Mouse (Mus musculus): ENCODE data around the gene Plcb4.

Plcb4 gene

DNA sequence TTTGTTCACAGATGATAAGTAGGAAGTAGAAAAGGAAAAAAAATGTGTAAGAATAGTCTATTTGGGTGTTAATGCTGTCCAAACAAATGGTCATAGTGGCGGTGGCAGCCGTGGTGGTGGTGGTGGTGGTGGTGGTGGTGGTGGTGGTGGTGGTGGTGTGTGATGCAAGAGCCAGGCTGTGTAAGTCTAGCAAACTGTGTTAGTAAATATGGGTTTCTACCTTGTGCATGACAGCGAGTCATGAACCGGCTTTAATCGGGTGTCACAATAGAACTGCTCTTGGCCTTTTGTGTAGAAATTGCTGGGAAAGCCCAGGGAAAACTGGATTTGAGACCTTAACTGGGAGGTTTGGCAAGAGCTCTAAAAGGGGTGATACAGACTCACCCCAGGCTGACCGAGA, 188.9 kb downstream of the Plcb4 start:
- intact Hi-C loops (cut with DNase I), result no loop called here

DNA sequence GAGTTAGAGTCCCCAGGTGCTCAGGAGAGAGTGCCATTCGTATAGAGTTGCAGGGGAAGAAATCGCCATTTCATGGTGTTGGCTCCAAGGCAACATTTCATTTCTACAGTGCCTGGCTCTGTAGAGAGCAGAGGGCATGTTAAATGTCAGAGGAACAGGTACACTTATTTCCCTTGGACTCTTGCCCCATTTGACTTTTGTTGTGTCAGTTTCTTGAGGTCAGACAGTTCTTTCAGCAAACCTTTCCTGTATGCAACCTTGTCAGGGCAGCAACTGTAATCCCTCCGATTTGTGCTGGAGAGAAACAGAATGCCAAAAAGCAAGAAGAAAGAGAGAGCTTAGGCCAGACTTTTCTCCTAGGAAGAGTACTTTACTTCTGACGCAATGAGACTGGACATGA, 189.4 kb downstream of the Plcb4 start:
- intact Hi-C loops (cut with DNase I), result no loop called here

DNA sequence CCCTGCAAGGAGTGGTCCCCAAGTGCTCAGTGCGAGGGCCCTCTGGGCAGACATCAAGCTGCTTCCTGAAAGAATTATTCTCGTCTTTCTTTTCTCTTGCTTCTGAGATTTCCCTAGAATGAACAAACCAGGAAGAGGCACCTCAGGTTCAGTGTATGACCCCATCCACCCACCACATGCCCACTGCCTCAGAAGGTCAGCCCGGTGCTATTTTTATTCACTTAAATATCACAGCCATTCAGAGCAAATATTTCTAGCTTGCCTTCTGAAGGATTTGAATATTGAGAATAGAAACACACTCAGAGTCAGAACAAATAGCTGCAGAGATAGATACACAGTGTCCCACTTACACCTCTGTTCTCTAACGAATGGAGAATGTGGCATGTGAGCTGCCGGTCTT, 193.2 kb downstream of the Plcb4 start:
- intact Hi-C loops (cut with DNase I), result no loop called here

DNA sequence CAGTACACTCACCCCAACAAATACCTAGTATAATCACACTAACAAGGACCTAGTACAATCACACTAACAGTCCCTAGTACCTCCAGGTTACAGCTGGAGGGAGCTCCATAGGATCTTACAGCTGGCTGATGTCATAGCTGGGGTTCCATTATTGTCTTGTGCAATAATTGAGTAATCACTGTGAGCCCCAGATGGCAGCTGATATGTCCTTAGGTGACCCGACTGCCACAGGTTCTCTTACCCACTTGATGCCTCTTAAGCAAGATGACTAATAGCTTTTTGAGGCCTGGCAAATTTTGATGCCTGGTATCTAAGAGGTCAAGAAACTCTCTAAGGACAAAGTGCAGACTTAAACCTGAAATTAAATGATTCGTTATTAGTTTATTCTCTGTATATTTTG, 194.3 kb downstream of the Plcb4 start:
- intact Hi-C loops (cut with DNase I), result no loop called here

DNA sequence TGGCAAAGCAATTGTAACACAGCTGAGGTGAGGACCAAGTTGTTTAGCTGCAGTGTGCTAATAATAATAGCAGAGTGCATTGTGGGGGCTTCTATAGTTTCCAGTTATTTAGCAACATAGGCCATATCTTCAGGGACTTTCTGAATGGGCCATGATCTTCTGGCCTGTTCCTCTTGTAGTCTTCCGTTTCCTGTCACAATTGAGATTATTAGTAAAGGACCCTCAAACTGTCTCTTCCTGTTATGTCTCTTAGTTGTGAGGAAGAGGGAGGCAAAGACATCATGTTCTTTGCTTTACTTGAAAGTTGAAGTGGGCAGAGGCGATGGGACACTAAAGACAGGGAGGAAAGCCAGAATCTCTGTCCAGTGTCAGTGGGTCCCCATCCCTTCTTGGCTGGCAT, 195.2 kb downstream of the Plcb4 start:
- intact Hi-C loops (cut with DNase I), result no loop called here

DNA sequence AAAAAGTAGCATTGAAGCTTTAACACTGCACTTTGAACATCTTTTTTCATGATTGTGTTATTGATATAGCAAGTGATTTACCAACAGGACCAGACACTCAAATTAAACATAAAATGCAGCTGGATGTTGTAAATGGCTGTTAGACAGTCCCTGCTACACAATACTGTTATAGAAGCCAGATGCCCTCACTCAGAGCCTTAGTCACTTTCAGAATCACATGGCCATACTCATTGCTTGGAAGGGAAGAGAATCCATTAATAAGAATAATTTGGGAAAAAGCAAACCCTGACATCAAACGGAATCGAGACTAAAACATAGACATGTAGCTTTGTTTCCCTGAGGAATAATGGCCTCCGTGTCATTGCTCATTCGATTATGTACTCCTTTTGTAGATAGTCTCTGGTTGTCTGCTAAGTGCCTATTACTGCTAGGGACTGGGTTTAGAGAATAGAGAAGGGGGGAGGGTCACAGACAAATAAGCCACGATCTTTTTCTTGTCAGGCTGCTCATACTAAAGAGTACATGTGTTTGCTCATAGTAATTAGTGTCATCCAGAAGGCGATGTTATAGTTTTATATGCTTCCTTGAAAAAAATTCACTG, 197.2 kb downstream of the Plcb4 start:
- intact Hi-C loops (cut with DNase I), result no loop called here

DNA sequence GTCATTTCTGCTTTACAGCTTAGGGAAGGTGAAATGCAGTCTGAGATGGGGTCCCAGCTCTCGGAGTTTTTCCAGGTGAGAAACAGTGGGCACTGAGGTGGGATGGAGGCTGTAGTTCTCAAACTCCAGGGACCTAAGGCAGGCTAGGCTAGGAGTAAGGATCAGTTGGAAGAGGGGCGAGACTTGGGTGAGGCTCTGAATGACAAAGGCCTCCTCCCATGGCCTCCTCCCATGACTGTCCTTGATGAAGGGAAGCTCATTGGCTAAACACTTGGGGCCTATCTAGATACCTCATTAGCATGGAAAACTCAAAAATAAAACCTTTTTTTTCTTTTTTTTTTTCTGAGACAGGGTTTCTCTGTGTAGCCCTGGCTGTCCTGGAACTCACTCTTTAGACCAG, 198.0 kb downstream of the Plcb4 start:
- intact Hi-C loops (cut with DNase I), result no loop called here

DNA sequence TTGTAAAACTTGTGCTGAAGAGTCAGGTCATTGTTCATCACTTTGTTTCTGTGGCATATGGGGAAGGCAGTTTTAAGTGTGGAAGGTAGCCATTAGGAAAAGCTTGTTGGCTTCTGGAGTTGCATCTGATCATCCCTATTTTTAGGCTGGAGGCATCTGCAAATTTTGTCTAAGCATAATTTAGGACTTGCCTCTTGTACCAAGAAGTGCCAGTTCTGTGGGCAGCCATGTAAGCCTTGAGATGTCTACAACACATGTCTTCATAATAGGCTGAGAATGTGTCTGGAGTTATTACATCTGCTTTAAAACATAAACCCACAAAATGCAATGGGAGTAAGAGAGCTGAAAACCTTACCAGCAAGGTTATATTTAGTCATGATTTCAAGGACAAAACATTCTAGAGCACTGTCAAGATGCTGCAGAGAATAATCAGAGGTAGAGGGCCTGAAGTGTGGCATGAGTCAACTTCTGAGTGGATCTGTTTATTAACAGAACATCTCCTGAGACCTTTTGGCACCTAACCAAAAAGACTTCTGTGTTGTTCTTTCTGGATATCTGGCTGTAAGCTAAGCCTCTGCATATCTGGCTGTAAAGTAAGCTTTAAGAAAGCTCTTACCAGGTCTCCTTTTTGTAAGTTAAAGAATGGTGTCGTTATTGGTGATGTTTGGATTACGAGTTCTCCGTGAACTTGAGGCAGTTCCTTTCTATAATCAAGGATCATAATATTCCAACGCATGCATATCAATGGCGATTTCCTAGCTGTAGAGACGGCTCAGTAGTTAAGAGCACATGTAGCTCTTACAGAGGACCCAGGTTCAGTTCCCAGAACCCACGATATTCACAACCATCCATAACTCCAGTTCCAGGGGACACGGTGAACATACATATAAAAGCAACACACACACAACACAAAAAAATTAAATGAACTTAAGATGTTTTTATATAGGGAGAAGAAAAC, 203.0 kb downstream of the Plcb4 start:
- intact Hi-C loops (cut with DNase I), result no loop called here

DNA sequence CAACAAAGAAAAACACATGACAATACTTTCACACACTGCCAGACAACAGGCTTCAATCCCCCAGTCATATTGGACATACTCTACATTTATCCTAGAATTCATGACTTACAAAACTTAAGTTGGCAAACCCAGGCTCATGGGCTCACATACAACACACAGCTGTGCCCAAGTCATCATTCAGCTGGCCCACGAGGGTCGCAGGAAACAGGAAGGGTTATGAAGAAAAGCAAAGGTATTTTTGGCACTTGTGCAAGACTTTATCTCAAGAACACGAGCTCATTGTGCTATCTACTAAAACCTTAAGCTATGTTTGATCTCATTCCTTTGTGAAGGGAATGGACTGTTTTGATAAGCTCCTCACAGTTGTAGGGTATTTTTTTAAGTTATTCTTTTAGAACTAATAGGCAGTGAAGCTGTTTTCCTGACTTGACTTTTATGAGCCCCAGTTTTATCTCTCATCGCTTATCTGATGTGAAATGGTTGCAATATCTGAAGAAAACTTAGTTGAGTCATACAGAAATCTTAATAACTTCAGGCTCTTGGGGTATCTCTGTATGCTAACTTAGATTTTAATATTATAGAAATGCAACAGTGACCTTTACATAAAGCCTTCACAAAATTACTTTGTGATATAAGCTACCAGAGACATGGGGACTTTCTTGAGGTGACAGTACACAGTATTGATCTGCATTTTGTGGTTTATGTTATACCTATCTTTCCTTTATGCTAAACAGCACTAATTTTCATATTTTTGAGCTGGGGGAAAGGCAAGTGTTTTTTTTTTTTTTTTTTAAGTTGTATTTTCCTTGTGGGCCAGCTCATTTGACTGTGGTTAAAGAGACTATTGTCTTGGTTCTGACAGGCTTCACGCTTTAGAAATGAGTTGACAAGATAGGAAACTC, 203.9 kb downstream of the Plcb4 start:
- intact Hi-C loops (cut with DNase I), result no loop called here

DNA sequence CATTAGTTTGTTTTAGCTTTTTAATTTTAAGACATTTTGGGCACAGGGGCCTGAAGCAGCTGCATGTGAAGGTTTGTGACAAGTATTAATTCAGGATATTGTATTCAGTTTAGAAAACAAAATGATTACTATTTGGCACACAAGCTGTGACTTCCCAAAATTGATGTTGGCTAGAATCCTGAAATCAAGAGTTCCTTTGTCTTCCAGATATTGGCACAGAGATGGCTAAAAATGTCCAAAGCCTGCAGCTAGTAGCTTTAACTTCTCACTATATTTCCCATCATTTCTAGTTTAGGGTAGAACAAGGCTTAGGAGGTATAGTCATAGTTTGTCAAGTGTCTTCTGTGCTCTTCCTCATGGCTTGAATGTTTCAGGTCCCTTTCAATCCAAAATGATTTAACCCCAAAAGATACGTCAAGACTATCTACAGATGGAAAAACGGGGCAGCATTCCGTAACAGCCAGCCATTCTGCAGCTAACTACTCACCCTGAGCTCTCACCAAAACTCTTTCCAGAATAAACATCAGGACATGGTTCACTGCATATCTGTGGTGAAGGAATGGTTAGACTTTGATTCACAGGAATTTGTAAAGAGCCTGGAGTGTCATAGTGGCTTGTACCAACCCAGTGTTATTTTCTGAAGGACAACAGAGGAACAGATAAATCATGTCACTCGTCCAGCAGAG, 204.7 kb downstream of the Plcb4 start:
- intact Hi-C loops (cut with DNase I), result no loop called here

DNA sequence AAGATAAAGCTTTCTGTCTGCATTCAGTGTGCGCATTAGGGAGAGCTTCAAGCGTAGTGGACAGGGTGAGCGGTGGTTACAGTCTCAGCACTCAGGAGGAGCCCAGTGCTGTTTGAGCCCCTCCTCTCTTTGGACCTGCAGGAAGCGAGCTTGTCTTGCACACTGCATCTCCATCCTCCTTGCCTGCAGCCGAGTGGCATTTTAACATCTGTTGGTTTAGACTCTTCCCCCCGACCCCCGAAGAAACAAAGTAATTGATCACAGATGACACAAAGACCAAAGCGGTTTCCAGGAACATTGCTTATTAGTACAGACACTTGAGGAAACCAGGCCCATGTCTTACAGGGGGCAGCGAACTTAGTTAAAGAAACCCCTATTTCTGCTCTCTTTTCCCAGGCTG, 207.6 kb downstream of the Plcb4 start:
- intact Hi-C loops (cut with DNase I), result no loop called here

DNA sequence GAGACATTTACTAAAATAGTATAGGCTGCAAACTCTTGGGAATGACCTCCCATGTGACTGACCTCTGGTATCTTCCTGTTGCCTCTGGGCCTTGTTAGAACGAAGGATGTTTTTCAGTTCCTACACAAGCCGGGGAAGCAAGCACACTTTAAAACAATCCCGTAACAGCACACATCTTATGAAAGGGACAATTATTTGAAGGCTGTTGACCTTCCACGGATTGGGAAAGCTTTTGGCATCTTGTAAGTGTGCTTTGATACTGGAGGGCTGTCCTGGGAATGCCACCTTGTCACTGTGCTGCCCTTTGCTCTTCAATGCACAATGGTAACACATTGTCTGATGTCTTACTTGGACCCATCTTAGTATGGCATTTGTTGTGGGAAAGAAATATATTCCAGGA, 208.0 kb downstream of the Plcb4 start:
- intact Hi-C loops (cut with DNase I), result no loop called here

DNA sequence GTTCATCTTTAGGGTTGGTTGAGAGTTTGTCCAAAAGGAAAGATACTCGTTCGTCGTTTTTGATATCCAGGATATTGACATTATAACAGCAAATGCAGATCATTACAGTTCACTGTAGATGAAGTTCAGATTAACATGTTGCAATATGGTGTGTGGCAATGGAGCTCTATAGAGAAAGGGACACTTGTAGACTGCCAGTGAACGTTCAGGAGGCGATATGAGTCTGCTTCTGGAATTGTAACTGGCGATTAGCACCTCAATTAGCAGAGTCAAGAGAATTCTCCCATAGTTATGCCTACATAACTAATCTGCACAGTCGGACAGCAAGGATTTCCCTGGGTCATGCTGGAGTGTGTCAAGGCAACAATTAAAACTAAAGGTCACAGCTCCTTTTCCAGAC, 210.8 kb downstream of the Plcb4 start:
- intact Hi-C loops (cut with DNase I), result no loop called here

DNA sequence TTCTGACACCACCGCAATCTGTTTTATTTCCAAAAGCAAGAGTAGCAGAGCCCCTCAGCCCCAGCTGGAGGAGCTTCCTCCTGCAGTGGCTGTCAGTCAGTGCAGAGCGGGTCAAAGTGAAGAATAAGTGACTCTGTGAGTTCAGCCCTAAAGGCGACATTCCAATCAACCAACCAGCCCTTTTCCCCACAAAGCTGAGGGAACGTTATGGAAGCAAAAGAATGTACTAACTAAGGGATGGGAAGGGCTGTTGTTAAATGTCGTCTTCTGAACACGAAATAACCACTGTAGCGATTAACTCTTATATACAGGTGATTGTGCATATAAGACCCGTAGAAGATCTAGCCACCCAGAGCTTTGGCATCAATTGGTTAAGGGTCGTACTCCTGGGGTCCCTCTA, 214.3 kb downstream of the Plcb4 start:
- intact Hi-C loops (cut with DNase I), result no loop called here

DNA sequence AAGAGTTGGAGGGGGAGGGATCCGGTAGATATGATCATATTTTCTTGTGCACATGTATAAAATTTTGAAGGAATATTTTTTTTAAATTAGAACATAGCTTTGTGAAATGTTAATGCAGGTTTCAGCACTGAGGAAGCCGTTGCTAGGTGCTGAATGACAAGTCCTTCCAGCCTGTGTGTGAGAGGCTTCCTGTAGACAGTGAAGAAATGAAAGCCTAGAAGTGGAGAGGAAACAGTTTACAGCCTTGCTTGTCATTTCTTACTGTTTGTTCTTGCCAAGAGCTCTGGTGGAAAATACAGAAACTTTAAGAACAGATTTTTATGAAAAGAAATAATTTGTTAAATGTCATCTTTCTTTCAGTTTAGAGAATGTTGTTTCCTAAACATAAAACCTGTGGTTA, 214.9 kb downstream of the Plcb4 start:
- intact Hi-C loops (cut with DNase I), result no loop called here

DNA sequence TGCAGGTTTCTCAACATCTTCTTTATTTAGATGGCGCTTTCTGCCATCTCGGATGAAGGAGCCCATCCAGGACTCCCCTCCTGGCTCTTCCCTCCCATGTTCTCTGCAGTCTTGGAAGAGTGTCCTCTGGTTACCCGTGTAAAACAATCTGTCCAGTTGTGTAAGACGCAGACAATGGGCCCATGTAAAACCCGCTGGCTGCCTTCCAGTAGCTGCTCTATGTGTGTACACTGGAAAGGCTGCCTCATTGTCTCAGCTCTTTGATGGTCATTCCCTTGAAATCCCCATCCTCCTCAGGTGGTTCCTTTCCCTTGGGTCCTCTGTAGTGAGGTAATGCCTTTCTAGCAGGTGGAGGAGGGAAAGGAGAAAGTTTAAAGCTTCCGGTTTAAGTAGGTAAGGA, 216.7 kb downstream of the Plcb4 start:
- intact Hi-C loops (cut with DNase I), result no loop called here

DNA sequence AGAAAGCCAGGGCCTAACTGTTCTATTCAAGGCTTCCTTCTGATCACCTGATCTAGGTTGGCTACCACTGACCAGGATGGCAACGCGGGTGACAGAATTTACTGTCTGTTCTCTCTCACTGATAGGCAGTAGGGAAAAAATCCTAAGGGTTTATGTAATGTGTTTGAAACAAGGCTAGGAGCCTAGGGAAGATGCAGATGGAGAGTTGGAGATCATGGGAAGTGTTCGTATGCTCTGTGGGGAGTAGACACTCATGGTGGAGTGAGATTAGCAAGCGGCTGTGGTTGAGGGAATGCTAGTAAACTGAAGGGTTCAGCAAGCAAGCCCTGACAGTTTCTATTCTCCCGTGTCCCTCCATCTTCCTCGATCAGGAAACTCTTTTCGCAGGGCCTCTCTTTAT, 220.5 kb downstream of the Plcb4 start:
- intact Hi-C loops (cut with DNase I), result no loop called here

DNA sequence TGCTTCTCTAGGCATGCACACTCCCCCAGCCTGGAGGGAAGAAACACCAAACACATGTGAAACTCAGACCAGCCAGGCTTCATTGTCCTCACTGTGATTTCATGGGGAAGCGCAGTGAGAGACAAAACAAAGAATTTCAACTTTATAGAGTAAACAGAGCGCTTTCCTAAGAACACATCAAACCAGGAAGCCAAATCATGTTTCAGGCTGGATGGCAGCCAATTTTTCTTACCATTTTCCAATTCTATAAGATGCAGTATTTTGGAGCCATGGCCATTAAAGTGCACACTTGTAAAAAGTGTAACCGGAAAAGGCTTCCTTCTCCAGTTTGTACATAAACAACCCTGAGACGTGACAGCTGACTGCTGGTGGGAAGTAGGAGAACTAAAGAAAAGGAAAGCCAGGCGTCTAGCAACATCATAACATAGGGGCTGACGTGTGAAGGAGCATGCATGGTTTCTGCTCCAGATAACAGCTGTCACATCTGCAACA, 221.5 kb downstream of the Plcb4 start:
- intact Hi-C loops (cut with DNase I), result no loop called here

DNA sequence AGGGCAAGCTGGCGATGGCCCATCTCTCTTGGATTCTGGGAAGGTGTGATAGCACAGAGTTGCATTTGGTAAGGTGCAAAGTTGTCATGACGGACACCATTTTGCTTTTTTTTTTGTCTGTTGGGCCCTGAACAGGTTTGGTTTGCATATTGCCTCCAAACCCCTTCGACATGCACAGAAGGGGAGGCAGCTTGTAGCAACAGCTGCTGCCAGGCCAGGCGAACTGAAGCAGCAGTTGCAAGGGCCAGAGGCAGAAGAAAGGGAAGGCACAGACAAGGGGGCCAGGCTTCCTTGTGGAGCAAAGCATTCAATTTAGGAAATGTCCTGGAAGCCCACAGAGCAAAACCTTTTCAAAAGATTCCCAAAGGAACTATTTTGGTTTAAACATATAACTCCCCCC, 224.5 kb downstream of the Plcb4 start:
- intact Hi-C loops (cut with DNase I), result no loop called here

DNA sequence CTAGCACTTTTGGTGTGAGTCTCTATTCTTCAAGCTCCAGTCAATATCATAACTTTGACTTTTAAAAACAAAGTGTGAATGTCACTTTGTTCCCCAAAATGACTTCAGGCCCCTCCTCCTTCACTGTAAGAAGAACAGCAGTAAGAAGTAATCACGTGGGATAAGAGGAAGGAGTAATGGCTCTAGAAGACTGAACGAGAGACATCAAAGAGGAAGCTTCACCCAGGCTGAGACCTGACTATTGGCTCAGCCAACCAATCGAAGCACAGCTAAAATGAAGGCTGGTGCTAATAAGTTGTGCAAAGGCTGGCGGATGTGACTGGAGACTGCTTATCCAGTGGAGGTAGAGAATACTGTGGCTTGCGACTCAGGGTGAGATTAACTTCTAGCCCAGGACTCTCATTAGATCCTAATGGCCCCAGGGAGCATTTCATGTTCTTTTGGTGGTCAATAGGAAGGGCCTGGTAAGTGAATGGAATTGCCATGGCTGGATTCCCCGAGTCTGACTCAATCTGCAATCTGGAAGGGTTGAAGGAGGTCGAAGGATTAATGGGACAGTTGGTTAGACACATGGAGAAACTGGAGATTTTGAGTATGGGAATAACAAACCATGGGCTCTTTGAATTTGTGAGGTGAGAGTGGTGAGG, 225.8 kb downstream of the Plcb4 start:
- intact Hi-C loops (cut with DNase I), result no loop called here

DNA sequence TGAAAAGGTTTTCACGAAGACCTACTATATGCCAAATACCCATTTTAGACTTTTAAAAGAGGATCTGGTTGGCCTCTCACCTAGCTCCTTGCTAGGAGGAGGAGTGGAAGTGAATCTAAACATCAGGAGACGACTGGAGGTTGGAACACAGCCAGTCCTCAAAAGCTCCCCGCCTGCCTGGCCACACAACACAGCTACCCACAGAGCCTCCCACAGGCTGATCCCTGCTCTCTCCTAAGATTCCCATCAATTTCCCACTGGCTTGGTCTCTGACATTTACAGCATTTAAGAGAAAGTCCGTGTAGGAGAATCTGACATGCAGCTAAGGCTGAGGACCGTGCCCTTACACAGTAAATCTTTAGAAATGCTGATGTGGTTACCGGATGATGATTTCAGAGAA, 226.8 kb downstream of the Plcb4 start:
- intact Hi-C loops (cut with DNase I), result no loop called here

Measured in adrenal gland (tissue).